Mouse (Mus musculus): ENCODE data around the gene Il1r2. TPM values are rescaled to one million over a fixed set of nuclear protein-coding genes. Genes with fewer than 3 reads are reported as not detected.

Gene Il1r2
- polyA plus RNA-seq, 1 experiment from 2014 or later = 0.25 TPM

GRCm38 (mm10) chr1:40171878-40172277 is 98.0 kb downstream of the Il1r2 start:
- Histone ChIP-seq H3K4me3 (ENCODE audit: low read depth, low read length) (no peak overlapping the region), H3K9ac (ENCODE audit: low read length) (no peak overlapping the region), H3K9me3 (ENCODE audit: control insufficient read depth, low read length) (no peaks in the 10 kb centered on the region), H3K4me2 (ENCODE audit: low read depth, low read length, severe bottlenecking) (no peak overlapping the region), H3K36me3 (ENCODE audit: control insufficient read depth, insufficient read depth, low read length) (no peaks in the 10 kb centered on the region), H3K27ac (ENCODE audit: low read depth, low read length) (no peak overlapping the region), H3K27me3 (ENCODE audit: control insufficient read depth, insufficient read depth, low read length) (no peaks in the 10 kb centered on the region), H3K4me1 (replicated peaks; ENCODE audit: control insufficient read depth, insufficient read depth, low read length) (no peaks in the 10 kb centered on the region)
- no peak for DNase-seq (ENCODE audit: low spot score)
- WGBS = 90% methylated on average over 5 of the region's 5 CpGs
- no peak for ATAC-seq (replicated peaks; ENCODE audit: low FRiP score)

- Histone ChIP-seq H3K27ac (ENCODE audit: low read depth, low read length) (no peak overlapping the region), H3K4me1 (replicated peaks; ENCODE audit: control insufficient read depth, insufficient read depth, low read length) (no peaks in the 10 kb centered on the region), H3K9ac (ENCODE audit: low read length) (no peak overlapping the region), H3K4me2 (ENCODE audit: low read depth, low read length, severe bottlenecking) (no peak overlapping the region), H3K4me3 (ENCODE audit: low read depth, low read length) (no peak overlapping the region), H3K9me3 (ENCODE audit: control insufficient read depth, low read length) (no peaks in the 10 kb centered on the region), H3K27me3 (ENCODE audit: control insufficient read depth, insufficient read depth, low read length) (no peaks in the 10 kb centered on the region), H3K36me3 (ENCODE audit: control insufficient read depth, insufficient read depth, low read length) (no peaks in the 10 kb centered on the region)
- WGBS = 81% methylated on average over 3 of the region's 3 CpGs
- ATAC-seq (replicated peaks; ENCODE audit: low FRiP score) = no peak
- DNase-seq (ENCODE audit: low spot score) = no peak
Measured at GRCm38 (mm10) chr1:40174146-40174545, 100.3 kb downstream of the Il1r2 start.

Other genes with a start within 250 kb of the Il1r2 start
- gene Map4k4, start 173.2 kb upstream of the Il1r2 start, polyA plus RNA-seq (2014; fragmentation: Nextera tagmentation; extraction: Ambion mirVana) = 52.4 and 58.2 TPM in 2 replicates
- 1.1 and 1.5 TPM in 2 replicates for gene Il1r1, start 151.0 kb downstream of the Il1r2 start, polyA plus RNA-seq (2014; fragmentation: Nextera tagmentation; extraction: Ambion mirVana)